Mouse (Mus musculus) T-helper 1 cell (primary cell): ENCODE measurements at regions not wholly inside any gene's neighbourhood (a gene's known extent, or its start where the extent isn't known, plus 50 kb on each side); places are given as distances from the start of the nearest gene placed in this dataset.

Experiments
- in situ Hi-C: fragments of 300-600 bp; cut with MboI, MseI; formaldehyde crosslinking; loops from one replicate; pipeline ENCODE4 v1.15.1; 2025; ENCODE audit warnings: high pct_unique_total_duplicates

- in situ Hi-C loops: loop anchor here (5.0 kb wide), 1 partner anchor 99 kb away; no protein-coding TSS in a partner anchor
Measured at GRCm38 (mm10) chr11:16080811-16081351, 176.6 kb upstream of the Vstm2a start.

- in situ Hi-C loops: no loop called here
Measured at GRCm38 (mm10) chr11:16113843-16114242, 143.7 kb upstream of the Vstm2a start.
